In the genomic region with DNA sequence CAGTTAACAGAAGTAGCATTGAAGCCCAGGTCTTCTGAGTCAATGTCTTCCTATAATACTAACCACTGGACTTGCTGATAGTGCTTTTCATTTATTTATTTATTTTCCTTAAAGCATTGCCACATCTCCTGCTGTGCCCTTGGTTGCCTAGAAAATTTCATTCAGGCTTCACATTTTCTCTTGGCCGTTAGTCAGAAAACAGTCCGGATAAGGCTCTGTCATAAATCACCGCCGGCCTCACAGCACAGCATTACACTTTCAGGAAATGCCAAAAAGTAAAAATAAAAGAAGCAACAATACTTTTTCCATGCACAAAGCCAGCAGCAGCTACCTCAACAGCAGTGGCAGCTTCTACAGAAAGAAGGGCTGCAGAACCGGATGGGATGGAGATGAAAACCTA, we compare ENCODE assay signal across 9 mouse cellular contexts.
DNase-seq lines count a peak whose midpoint lies in the region; ATAC-seq lines count a peak whose summit lies in the region.
"Had no signal": no experiment of that assay in that cellular context is flagged by ENCODE, and none has a peak within 500 bp of the region (broad histone marks: within the 10 kb centered on the region; RNA-seq: fewer than 3 reads in every experiment).

No protein-coding gene starts in this region.

- no peaks in the 10 kb centered on the region for H3K36me3 ChIP-seq in hindbrain, embryonic 14.5 days (replicated peaks; ENCODE audit: control insufficient read depth, insufficient read depth)
- H3K36me3 ChIP-seq in hindbrain, embryonic 12.5 days: no peaks in the 10 kb centered on the region
- H3K36me3 ChIP-seq in kidney, embryonic 15.5 days: no peaks in the 10 kb centered on the region

- H3K27ac ChIP-seq in hindbrain, embryonic 14.5 days: peak overlapping the region; percentile 43; the same call in 1 of the 2 replicates
- no peak overlapping the region for H3K27ac ChIP-seq in hindbrain, embryonic 12.5 days
- H3K27ac ChIP-seq in kidney, embryonic 15.5 days: peak overlapping the region; percentile 77

- H3K27me3 ChIP-seq in hindbrain, embryonic 14.5 days (ENCODE audit: control insufficient read depth, insufficient read depth, low read length): no peaks in the 10 kb centered on the region
- no peaks in the 10 kb centered on the region for H3K27me3 ChIP-seq in hindbrain, embryonic 12.5 days
- no peaks in the 10 kb centered on the region for H3K27me3 ChIP-seq in kidney, embryonic 15.5 days

- H3K4me3 ChIP-seq in hindbrain, embryonic 14.5 days (replicated peaks; ENCODE audit: low read length): no peak overlapping the region
- no peak overlapping the region for H3K4me3 ChIP-seq in hindbrain, embryonic 12.5 days
- H3K4me3 ChIP-seq in kidney, embryonic 15.5 days (replicated peaks): no peak overlapping the region

- WGBS in hindbrain, embryonic 14.5 days: 43% methylated on average over 5 of the region's 5 CpGs
- WGBS in hindbrain, embryonic 12.5 days: 48% methylated on average over 5 of the region's 5 CpGs
- 31% methylated on average over 5 of the region's 5 CpGs for WGBS in kidney, embryonic 15.5 days

- DNase-seq in hindbrain, embryonic 14.5 days (ENCODE audit: low spot score): peak; percentile 56
- peak; percentile 45 for DNase-seq in adrenal gland, postnatal 25 days
- peak; percentile 43 for DNase-seq in mesoderm, embryonic 11.5 days (ENCODE audit: low read depth, low spot score)
- DNase-seq in testis, postnatal 14 days (ENCODE audit: low spot score): no peak
- no peak for DNase-seq in testis, postnatal 10 days (ENCODE audit: low spot score)
- no peak for DNase-seq in left cerebral cortex, postnatal 25 days (ENCODE audit: low spot score in 2 of 2)

- H3K4me1 ChIP-seq in hindbrain, embryonic 14.5 days (replicated peaks; ENCODE audit: control insufficient read depth, insufficient read depth, low read length): no peaks in the 10 kb centered on the region
- H3K4me1 ChIP-seq in hindbrain, embryonic 12.5 days: peaks cover 6% of the 10 kb centered on the region; the same call in 1 of the 2 replicates
- peaks cover 26% of the 10 kb centered on the region for H3K4me1 ChIP-seq in kidney, embryonic 15.5 days

- no peak for ATAC-seq in hindbrain, embryonic 14.5 days (ENCODE audit: low FRiP score)
- no peak for ATAC-seq in hindbrain, embryonic 12.5 days (ENCODE audit: low FRiP score)
- peak; percentile 70; the same call in 1 of the 2 replicates for ATAC-seq in kidney, embryonic 15.5 days (replicated peaks; ENCODE audit: low FRiP score)
- ATAC-seq: Patski had no signal

- H3K9me3 ChIP-seq in hindbrain, embryonic 14.5 days (ENCODE audit: control insufficient read depth, low read length): no peaks in the 10 kb centered on the region
- H3K9me3 ChIP-seq in hindbrain, embryonic 12.5 days (replicated peaks): no peaks in the 10 kb centered on the region
- H3K9me3 ChIP-seq in kidney, embryonic 15.5 days (replicated peaks): no peaks in the 10 kb centered on the region

- intact Hi-C loops in left cerebral cortex, postnatal 25 days (cut with DNase I): no loop called here

- no peak overlapping the region for H3K4me2 ChIP-seq in hindbrain, embryonic 14.5 days (replicated peaks)
- H3K4me2 ChIP-seq in hindbrain, embryonic 12.5 days (replicated peaks): no peak overlapping the region
- H3K4me2 ChIP-seq in kidney, embryonic 15.5 days: peak overlapping the region; percentile 35

- no peak overlapping the region for H3K9ac ChIP-seq in hindbrain, embryonic 14.5 days
- no peak overlapping the region for H3K9ac ChIP-seq in hindbrain, embryonic 12.5 days
- no peak overlapping the region for H3K9ac ChIP-seq in kidney, embryonic 15.5 days

Comparison
In these comparisons a context has a peak if more than half of its experiments do, and no peak if none do; other contexts are left out.
1. DNase-seq: peak in hindbrain, embryonic 14.5 days (single experiment), adrenal gland, postnatal 25 days (single experiment) and mesoderm, embryonic 11.5 days (single experiment); none in testis, postnatal 14 days (single experiment), testis, postnatal 10 days (single experiment) and left cerebral cortex, postnatal 25 days (0 of 2).